Mouse (Mus musculus) midbrain, embryonic 11.5 days (tissue): ENCODE results near the gene Ccm2l. TPM values are rescaled to one million over a fixed set of nuclear protein-coding genes. Genes with fewer than 3 reads are reported as not detected.

ENCODE experiments used
- ATAC-seq: fragments of 200-750 bp; cut with Nextera tagmentation; 2 replicates; pipeline ENCODE4 v1.8.0; 2017; ENCODE audit warnings: moderate TSS enrichment, moderate library complexity; ENCODE audit not compliant: low FRiP score
- DNase-seq: peaks from one replicate; pipeline ENCODE4 v3.0.0; 2015; ENCODE audit warnings: low spot score; ENCODE audit errors: missing footprints
- H3K27ac ChIP-seq: fragments of 300-500 bp; sonication (generic); 2 replicates; pipeline ENCODE4 v1.5.1; 2014; ENCODE audit warnings: low read depth, low read length
- H3K27me3 ChIP-seq: fragments of 300-500 bp; sonication (generic); 2 replicates; pipeline ENCODE4 v1.6.1; 2014; ENCODE audit warnings: mild to moderate bottlenecking, low read length, moderate library complexity, mixed read lengths; ENCODE audit not compliant: control insufficient read depth, insufficient read depth
- H3K36me3 ChIP-seq: fragments of 300-500 bp; sonication (generic); 2 replicates; pipeline ENCODE4 v1.6.1; 2014; ENCODE audit warnings: mild to moderate bottlenecking, low read length, moderate library complexity, mixed read lengths; ENCODE audit not compliant: control insufficient read depth, insufficient read depth
- H3K4me1 ChIP-seq: fragments of 300-500 bp; sonication (generic); 2 replicates; pipeline ENCODE4 v1.6.1; 2014; ENCODE audit warnings: low read length; ENCODE audit not compliant: control insufficient read depth, insufficient read depth
- H3K4me2 ChIP-seq: fragments of 300-500 bp; sonication (generic); 2 replicates; pipeline ENCODE4 v1.6.1; 2014; ENCODE audit warnings: mild to moderate bottlenecking, moderate library complexity
- H3K4me3 ChIP-seq: fragments of 300-500 bp; sonication (generic); 2 replicates; pipeline ENCODE4 v1.5.1; 2014; ENCODE audit warnings: low read depth, low read length
- H3K9ac ChIP-seq: fragments of 300-500 bp; sonication (generic); 2 replicates; pipeline ENCODE4 v1.6.1; 2014; ENCODE audit warnings: low read length
- H3K9me3 ChIP-seq: fragments of 300-500 bp; sonication (generic); 2 replicates; pipeline ENCODE4 v1.6.1; 2016; ENCODE audit warnings: low read length; ENCODE audit not compliant: control insufficient read depth
- WGBS: fragments of 180-500 bp; shearing (Covaris S2); extraction: QIAGEN DNeasy Blood & Tissue Kit; methylation state at CpG from one replicate; pipeline ENCODE4 v1.1.7; 2014; 5-methylcytosine and 5-hydroxymethylcytosine counted together
- polyA plus RNA-seq: library from polyadenylated mRNA; unstranded; fragments of >200 nt; fragmentation: Nextera tagmentation; extraction: Ambion mirVana; gene quantifications from 2 replicates; pipeline ENCODE4 v1.2.1, GENCODE M21; 2014

Ccm2l gene
- polyA plus RNA-seq, 1 experiment from 2014 or later: 1.2 TPM

DNA sequence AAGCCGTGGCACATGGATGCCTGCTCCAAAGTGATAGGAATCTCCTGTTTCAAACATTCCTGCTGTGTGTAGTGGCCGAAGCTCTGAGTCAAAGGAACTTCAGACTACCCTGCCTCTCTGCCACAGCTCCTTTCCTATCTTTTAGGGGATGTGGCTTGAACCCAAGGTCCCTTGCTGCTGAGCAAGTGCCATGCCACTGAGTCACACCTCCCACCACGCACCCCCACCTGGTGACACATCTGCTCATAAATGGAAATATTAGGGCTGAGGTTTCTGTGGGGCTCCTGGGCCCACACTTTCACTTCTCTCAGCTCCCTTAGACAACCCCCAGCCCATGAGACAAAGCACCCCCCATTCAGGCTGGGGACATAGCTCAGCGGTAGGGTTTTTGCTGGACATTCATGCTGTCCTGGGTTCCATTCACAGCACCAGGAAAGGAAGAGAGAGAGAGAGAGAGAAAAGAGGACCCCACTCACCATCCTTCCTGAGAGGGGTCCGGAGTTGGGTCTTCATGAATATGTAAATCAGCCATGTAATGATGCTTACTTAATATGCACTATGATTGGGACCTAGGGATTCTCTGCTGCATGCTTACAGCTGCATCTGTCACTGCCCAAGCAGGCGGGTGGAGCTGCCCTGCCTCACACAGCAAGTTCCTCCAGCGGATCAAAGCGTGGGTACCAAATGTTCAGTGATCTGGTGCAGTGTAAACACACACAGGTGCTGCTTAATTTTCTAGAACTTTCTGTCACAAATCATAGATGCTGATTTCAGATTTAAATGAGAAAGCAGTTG lies 56.3 kb downstream of the Ccm2l start:
- H3K4me2 ChIP-seq: no peak overlapping the region
- 80% methylated on average over 8 of the region's 8 CpGs for WGBS
- H3K27me3 ChIP-seq: no peaks in the 10 kb centered on the region
- no peaks in the 10 kb centered on the region for H3K9me3 ChIP-seq
- H3K4me3 ChIP-seq: no peak overlapping the region
- H3K4me1 ChIP-seq: no peaks in the 10 kb centered on the region
- H3K9ac ChIP-seq: no peak overlapping the region
- no peak overlapping the region for H3K27ac ChIP-seq
- DNase-seq (no peak), ATAC-seq (no peak)
- no peaks in the 10 kb centered on the region for H3K36me3 ChIP-seq

DNA sequence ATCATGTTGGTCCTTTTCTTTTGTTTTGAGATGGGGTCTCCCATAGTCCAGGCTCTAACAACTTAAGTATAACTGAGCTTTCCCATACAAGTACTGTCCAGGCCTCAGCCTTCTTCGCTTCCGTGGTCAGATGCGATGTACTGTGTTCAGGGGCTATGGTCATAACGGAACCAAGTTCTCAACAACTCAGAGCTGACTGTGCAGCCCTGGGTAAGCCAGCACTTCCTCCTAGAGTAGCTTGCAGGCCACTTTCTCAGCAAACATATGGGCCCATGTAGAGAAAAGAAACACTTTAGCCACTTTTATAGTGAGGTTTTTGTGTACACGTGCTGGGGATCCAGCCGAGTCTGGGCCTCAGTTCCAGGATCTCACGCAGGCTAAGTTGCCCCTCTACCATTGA lies 56.9 kb downstream of the Ccm2l start:
- Histone ChIP-seq H3K4me2 (no peak overlapping the region), H3K27me3 (no peaks in the 10 kb centered on the region), H3K27ac (no peak overlapping the region), H3K4me1 (no peaks in the 10 kb centered on the region), H3K9me3 (no peaks in the 10 kb centered on the region), H3K36me3 (no peaks in the 10 kb centered on the region), H3K9ac (no peak overlapping the region), H3K4me3 (no peak overlapping the region)
- ATAC-seq (no peak), DNase-seq (no peak)
- 93% methylated on average over 7 of the region's 7 CpGs for whole genome bisulfite sequencing

- ATAC-seq (no peak), DNase-seq (no peak)
- Histone ChIP-seq H3K27ac (no peak overlapping the region), H3K36me3 (no peaks in the 10 kb centered on the region), H3K9me3 (no peaks in the 10 kb centered on the region), H3K27me3 (no peaks in the 10 kb centered on the region), H3K9ac (no peak overlapping the region), H3K4me2 (no peak overlapping the region), H3K4me1 (no peaks in the 10 kb centered on the region), H3K4me3 (no peak overlapping the region)
- WGBS: 58% methylated on average over 5 of the region's 5 CpGs
Measured at GRCm38 (mm10) chr2:153125875-153126274, 60.1 kb downstream of the Ccm2l start.

DNA sequence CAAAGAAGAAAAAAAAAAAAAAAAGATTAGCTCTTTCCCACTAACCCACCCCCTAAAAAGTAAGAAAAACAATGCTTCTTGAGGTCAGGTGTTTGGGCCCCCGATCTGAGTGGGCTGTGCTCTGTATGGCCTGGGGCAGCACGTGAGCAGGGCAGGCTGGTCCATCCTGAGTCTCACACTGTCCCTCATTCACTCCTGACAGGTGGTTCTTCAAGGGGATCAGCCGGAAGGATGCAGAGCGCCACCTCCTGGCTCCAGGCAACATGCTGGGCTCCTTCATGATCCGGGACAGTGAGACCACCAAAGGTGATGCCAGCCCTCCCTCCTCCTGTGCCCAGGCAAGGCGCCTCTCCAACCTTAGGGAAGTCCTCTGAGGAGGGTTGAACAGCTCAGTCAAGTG lies 65.3 kb downstream of the Ccm2l start:
- no peaks in the 10 kb centered on the region for H3K36me3 ChIP-seq
- ATAC-seq (no peak), DNase-seq (no peak)

More for the DNA sequence above, 65.3 kb downstream of the Ccm2l start:
- Histone ChIP-seq H3K27ac (no peak overlapping the region), H3K9ac (no peak overlapping the region), H3K4me2 (no peak overlapping the region), H3K27me3 (no peaks in the 10 kb centered on the region), H3K4me1 (no peaks in the 10 kb centered on the region), H3K9me3 (no peaks in the 10 kb centered on the region), H3K4me3 (no peak overlapping the region)
- 15% methylated on average over 6 of the region's 6 CpGs for WGBS

Other genes starting within 250 kb of the Ccm2l start
- 120 and 125 TPM in 2 replicates for gene Bcl2l1, start 234.2 kb upstream of the Ccm2l start, polyA plus RNA-seq
- 166 and 187 TPM in 2 replicates for gene Tpx2, start 218.0 kb upstream of the Ccm2l start, polyA plus RNA-seq
- gene Mylk2, start 154.6 kb upstream of the Ccm2l start, polyA plus RNA-seq: not detected in 2 replicates
- 2.1 and 2.6 TPM in 2 replicates for gene Foxs1, start 132.7 kb upstream of the Ccm2l start, polyA plus RNA-seq
- 0.46 and 0.89 TPM in 2 replicates for gene Dusp15, start 114.3 kb upstream of the Ccm2l start, polyA plus RNA-seq
- gene Ttll9, start 103.5 kb upstream of the Ccm2l start, polyA plus RNA-seq: 1.1 and 2.0 TPM in 2 replicates
- gene Pdrg1, start 50.5 kb upstream of the Ccm2l start, polyA plus RNA-seq: 83.9 and 88.7 TPM in 2 replicates
- gene Xkr7, start 34.1 kb upstream of the Ccm2l start, polyA plus RNA-seq: 0.40 and 0.52 TPM in 2 replicates
- gene Hck, start 42.5 kb downstream of the Ccm2l start, polyA plus RNA-seq: 2.4 and 2.5 TPM in 2 replicates
- gene Tm9sf4, start 95.3 kb downstream of the Ccm2l start, polyA plus RNA-seq: 80.9 and 85.9 TPM in 2 replicates
- 6.2 and 6.6 TPM in 2 replicates for gene Tspyl3, start 159.5 kb downstream of the Ccm2l start, polyA plus RNA-seq
- gene Plagl2, start 175.5 kb downstream of the Ccm2l start, polyA plus RNA-seq: 31.5 and 35.3 TPM in 2 replicates
- gene Pofut1, start 175.6 kb downstream of the Ccm2l start, polyA plus RNA-seq: 6.4 and 7.2 TPM in 2 replicates
- gene Kif3b, start 225.5 kb downstream of the Ccm2l start, polyA plus RNA-seq: 7.5 and 9.4 TPM in 2 replicates